Mouse (Mus musculus): ENCODE results near the gene Akap9.

- TF ChIP-seq CTCF (IDR thresholded peaks at IDR 0.05; ENCODE audit: extremely low read depth, insufficient read length, insufficient replicate concordance, low read depth, low read length) (no peak), POLR2A (IDR thresholded peaks at IDR 0.05; ENCODE audit: low read depth, low read length) (no peak)
These were observed 45.9 kb downstream of the Akap9 start for GRCm38 (mm10) chr5:3973764-3974163.
